Mouse (Mus musculus): ENCODE results near the gene Cpt1a. TPM values are rescaled to one million over a fixed set of nuclear protein-coding genes. Genes with fewer than 3 reads are reported as not detected.

Cpt1a gene
- total RNA-seq (2021): 1 to 10 TPM; 6.2 to 8.3 TPM
- long read RNA-seq, experiment 1, full-length matches to known transcripts: 5 of 7 reads
- long read RNA-seq, experiment 1, partial matches to known transcripts: 1 of 7 reads
- long read RNA-seq, experiment 1, other reads (novel, unspliced or antisense): 1 of 7 reads
- long read RNA-seq, experiment 2, partial matches to known transcripts: 1 of 2 reads
- long read RNA-seq, experiment 2, other reads (novel, unspliced or antisense): 1 of 2 reads

DNA sequence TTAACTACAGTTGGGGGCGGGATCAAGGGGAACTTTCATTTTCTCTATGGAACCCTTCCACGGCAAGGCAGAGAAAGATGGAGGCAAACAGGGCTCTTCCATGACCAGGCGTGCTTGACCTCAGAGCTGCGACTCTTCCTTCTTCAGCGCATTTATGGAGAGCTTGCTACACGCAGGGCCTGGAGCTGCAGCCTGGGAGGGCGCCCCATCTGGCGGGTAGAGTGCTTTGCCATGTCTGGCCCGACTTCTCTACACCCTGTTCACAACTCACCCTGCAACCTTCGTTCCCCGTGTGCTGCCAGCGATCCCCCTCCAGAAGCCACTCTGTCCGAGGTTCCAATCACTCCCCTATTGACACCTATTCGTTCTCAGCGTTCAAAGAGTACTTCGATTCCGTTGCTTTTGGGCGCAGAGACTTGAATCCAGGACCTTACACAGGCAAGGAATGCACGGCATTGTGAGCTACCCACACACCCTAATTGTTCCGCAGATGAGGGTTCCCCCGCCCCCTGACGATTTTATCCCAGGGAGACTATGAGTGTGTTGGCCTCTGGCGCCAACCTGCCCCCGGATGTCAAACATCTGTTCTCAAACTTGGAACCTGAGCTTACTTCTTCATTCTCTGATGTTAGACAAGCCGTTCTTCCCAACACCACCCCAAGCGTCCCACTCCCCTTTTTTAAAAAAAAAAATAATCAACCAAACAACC lies at the start of gene Cpt1a:
Gene Cpt1a (plus strand): TSS at position 74 of the 709 bp plus-strand sequence.
- peak; percentile 56 for DNase-seq (ENCODE audit: low spot score)

DNA sequence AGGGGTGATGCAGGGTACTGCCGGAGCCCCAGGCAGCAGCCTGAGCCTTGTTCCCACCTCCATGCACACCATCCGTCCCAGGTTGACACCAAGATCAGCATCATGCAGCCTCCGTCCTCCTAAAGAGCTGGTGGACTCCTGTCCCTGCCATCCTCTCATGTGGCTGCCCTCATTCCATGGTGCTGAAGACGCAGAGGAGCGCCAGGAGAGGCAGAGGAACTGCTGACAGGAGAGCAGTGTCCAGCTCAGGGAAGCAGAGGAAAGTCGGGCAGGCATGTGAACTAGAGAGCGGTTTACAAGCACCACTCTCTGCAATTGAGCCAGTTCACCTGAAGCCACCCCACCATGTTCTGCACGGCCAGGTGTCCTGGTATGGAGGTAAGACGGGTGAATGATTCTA lies 48.8 kb upstream of the Cpt1a start:
- no peak for DNase-seq (ENCODE audit: low spot score)

DNA sequence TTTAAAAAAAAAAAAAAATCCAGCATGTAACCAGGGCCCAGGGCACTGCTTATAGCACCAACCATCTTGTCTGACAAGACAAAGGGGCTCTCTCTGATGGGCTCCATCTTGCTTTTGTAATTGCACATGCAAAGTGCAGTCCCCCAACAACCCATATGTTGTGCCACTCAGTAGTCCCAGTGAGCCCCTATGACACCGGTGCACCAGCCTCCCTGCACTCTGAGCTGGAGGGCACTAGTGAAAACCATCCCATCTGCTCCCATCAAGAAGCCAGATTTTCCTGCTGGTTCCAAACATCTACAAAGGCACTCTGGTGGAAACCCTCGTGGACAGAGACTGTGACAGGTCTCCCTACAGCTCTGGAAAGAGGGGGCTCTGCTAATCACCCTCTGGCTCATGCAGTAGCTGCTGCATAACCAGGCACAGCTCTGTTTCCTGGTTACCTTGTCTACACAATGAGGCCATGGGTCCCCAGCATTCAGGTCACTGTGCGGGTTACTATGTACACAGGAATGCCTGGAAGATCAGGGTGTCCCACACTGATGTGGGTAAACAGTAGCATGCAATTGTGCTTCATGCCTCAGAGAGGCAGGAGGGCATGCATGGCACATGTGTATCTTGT lies 46.3 kb upstream of the Cpt1a start:
- no peak for DNase-seq (ENCODE audit: low spot score)

DNA sequence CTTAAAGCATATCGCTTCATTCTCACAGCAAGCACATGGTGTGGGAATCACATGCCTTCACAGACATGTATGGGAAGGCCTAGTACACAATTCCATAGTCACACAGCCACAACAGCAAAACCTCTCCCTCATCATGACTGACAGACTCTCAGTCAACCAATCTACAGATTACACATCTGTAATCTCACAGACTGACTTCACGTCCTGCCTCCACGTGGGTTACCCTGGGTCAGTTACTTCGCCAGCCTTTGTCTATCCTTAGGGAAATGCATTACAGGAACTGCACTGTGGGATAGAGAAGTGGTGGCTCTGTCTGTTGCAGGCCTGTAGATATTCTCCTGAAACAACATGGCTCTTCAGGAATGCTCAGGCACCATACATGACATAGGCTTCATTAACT lies 40.2 kb upstream of the Cpt1a start:
- DNase-seq (ENCODE audit: low spot score): no peak

DNA sequence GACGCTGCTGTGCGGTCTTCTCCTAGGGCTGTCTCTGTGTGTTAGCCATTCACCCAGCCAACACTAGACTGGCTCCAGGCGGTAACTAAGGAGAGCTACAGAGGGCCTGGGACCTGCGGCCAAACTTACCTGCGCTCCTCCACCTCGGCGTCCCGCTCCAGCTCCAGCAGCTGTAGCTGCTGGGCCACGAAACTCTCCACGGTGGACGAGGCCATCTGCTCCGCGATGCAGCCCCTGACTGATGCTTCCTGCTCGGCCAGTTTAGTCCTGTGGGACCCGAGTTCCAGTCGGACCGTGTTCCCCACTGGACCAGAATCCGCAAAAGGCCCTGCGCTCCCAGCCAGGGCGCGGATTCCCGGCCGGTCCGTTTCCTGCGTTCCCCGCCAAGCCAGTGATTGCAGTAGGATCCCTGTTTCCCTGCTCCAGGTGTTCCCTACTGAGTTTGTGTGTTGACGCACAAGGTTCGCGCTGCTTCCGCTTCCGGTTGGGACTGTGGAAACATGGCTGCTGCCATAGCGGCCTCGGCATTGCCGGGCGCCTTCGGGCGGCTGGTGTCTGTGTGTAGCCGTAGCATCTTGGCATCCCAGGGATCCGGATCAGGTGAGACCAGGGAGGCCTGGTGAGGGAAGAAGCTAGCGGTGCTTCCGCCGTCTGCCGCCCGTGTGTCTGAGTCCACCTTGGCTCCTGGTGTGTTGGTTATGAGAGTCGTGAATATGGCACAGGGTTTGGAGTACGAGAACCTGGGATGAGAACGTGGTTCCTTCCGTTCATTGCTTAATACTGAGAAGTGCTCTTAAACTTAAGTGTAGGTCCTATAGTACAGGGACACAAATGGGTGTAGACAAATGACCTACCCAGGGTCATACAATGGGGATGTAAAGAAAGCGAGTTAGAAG lies 39.3 kb upstream of the Cpt1a start, which contains the start of the genes Mrpl21 and Ighmbp2:
Gene Mrpl21 (plus strand): TSS at position 330 of the 896 bp plus-strand sequence.
Gene Ighmbp2 (minus strand): TSS at position 446 of the 896 bp plus-strand sequence.
- DNase-seq (ENCODE audit: low spot score): peak; percentile 91

DNA sequence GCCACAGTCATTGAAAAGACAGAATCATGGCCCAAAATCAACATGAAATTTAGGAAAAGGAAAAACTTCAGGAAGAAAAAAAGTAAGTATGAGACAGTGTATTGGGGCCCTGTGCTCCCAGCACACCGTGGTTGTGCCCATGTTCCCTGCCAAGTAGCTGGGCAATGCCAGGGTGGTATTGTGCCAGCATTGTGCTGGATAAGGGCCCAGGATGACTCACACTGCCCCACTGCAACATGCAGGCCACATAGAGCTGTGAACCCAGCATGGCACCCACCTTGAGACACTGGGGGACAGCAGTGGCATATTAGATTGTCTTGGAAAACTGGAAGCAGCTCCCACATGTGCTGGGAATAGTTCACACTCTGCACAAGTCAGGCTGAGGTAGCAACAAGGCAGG lies 33.1 kb upstream of the Cpt1a start:
- no peak for DNase-seq (ENCODE audit: low spot score)

DNA sequence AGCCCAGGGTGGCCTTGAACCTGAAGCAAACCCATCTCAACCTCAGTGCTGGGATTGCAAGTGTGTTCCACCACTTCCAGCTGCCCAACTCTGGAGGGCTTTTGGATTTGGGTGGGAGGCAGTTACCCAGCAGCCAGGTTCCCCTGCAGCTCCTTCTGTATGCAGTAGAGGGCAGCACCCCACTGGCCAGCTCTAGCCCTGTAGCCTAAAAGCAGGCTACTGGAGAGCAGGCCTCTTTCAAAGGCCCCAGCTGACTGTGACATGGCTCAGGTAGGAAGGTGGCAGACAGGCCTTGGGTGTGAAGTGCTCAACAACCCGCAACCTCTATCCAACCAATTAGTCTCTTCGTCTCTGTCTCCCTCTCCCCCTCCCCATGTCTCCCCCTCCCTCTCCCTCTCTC lies 30.1 kb upstream of the Cpt1a start:
- DNase-seq (ENCODE audit: low spot score): peak; percentile 56

DNA sequence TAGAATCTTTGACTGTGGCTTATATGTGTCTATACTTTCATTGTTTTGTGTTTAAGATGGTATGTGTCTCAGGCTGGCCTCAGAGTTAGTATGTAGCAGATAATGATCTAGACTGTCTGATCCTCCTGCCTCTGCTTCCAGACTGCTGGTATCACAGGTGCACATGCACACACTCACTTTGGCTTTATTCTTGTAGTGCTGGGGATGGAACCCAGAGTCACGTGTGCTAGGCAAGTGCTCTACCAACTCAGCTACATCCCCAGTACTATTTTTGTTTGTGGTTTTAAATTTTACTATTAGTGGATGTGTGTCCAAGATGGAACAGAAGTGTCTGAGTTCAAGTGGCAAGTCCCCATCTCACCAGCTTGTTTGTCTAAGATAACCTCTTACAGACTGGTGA lies 29.1 kb upstream of the Cpt1a start:
- no peak for DNase-seq (ENCODE audit: low spot score)

DNA sequence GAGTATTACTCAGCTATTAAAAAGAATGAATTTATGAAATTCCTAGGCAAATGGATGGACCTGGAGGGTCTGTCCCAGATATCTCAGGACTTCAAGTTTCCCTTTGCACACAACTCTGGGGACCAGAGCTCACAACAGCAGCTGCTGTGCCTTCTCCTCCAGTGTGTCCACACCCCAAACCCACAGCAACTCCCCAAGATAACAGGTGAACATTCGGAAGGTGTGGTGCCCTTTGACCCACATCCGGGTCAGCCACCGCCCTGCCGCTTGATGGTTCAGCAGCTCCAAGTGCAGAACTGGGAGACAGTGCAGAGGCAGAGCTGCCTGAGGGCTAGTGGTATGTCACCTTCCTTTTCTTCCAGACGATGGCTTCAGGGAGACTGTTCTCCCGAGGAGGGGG lies 26.9 kb upstream of the Cpt1a start:
- DNase-seq (ENCODE audit: low spot score): no peak

DNA sequence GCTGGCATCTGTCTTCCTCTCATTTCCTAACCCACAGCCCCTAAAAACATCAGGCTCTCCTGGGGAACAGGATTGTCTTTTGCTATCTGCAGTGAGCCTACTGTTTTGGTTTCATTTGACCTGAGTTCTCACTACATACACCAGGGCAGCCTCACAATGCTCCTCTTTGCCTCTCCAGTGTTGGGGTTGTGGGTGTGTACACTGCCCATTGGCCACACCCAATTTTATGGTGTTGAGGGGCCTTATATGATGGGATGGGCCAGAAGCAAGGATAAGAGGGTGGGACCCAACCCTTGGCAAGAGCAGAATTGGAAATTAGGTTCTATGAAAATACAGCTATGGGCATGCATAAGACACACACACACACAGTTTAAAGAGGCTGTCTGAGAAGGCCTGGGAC lies 25.1 kb upstream of the Cpt1a start:
- no peak for DNase-seq (ENCODE audit: low spot score)

DNA sequence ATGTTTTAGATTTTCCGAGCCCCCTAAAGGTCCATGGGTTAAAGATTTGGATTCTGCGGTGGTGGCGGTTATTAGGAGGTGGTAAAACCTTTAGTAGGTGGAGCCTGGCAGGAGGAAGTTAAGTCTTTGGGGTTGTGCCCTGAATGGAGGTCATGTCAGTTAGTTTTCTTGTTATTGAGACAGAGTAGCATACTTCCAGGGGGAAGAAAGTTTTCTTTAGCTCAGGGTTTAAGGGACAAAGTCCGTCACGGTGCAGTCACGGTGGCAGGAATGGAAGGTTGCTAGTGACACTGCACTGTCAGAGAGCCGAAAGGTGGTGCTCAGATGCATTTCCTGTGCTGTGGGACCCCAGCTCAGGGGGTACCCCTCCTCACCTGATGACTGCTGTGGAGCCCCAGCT lies 24.4 kb upstream of the Cpt1a start:
- DNase-seq (ENCODE audit: low spot score): no peak

DNA sequence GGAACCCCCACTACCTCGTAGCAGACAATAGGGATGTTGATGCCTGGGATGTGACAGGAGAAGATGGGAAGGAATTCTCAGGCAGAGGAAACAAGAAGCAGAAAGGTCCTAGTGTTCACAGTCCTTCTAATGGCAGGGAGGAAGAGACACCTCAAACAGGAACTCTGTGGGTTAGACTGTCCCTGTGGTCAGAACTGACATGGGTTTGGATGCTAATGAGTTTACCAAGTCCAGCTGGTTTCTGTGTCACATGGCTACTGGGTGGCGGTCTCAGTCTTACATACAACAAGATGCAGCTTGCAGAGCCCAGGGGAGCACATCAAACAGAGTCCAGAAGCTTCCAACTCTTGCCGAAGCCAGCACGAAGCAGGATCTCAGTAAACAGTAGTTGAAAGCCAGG lies 18.1 kb upstream of the Cpt1a start:
- DNase-seq (ENCODE audit: low spot score): no peak

DNA sequence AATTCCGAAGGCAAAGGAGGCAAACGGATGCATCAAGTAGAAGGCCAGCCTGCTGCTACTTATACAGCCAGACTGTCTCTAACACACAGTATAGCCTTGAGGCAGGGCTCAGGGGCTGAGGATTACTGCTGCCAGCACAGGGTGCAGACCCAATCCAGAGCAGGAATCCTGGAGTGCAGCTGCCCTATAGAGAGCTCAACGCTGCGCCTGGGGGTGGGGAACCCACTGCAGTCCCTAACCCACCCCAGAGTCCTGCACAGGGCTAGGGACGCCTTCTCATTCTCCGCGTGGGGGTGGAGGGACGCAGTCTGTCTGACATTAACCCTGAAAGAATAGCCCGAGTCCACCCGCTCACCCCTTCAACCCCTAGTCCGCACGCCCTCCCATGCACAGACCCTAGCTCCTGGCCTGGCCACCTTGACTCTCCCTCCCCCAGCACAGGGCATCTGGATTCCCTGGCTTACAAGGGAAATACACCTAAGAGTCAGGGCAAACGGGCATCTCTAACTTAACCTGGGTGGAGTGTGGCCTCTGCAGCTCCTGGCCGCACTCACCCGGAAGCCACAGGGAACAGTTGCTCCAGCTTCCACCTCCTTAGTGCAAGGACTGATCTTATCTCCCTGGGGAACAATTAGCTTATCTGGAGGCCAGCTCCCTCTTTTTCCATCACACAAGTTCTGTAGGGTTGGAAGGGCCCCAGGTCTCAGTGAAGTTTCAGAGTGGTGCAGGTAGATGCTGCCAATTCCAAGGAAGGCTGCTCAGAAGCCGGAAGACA lies 14.8 kb upstream of the Cpt1a start:
- DNase-seq (ENCODE audit: low spot score): no peak

DNA sequence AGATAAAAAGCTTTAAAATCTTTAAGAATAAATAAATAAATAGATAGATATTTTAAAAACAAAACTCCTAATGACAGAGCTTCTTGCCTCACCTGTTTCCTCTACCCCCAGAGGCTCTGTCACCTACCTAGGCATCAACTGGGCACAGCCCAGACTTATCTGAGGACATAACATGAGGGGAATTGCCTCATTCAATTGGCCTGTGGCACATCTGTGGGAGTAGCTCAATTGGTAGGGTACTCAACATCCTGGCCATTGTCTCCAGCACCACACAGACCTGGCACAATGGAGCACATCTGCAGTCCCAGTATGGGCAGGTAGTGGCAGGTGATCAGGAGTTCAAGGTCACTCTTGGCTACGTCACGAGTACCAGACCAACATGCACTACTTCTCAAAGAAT lies 2.8 kb upstream of the Cpt1a start:
- no peak for DNase-seq (ENCODE audit: low spot score)

DNA sequence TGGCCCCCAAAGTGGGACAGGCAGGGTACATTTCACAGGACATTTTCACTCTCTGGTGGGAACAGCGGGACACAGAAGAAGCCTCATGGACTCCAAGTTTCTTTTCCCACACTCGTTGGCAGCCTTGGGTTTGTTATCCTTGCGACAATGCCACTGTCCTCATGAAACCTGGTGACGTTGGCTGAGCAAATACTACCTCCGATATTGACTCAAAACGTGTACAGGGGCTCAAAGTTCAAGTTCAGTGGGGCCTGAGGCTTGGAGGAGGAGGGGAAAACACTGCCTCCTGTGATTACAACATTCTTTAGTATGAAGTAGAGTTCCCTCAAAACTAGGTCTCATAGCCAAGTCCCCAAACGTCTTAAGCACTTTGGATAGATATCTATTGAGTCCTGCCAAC lies 2.0 kb upstream of the Cpt1a start:
- no peak for DNase-seq (ENCODE audit: low spot score)

DNA sequence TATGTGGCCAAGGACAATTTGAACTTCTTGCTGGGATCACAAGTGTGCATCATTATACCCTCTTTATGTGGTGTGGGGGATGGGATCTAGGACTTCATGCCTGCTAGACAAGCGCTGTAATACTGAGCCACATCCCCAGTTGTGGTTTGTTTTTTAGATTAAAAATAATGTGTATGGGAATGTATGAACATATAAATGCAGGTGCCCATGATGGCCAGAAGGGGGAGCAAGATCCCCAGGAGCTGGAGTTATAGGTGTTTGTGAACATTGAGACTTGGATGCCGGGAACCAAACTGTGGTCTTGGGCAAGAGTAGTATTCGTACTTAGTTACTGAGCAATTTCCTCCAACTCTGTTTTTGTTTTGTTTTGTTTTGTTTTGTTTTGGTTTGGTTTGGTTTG lies 1.3 kb upstream of the Cpt1a start:
- DNase-seq (ENCODE audit: low spot score): no peak

DNA sequence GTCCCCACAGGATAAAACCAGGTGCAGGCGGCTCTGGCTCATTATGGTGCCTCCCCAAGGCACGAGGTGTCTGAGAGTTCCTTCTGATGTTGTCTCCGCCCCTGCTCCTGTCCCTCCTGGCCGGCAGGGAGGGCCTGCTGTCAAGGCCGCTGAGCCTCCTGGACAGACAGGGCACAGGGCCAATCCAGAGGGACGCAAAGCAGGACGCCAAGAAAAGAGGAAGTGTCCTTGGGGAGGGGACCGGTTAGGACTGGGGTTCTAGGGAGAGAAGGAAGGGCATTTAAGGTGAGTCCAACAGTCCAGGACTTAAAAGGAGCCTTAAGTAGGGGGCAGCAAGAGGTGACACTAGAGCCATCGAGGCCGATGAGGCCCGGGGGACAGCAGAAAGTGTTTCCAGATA lies 517 bp upstream of the Cpt1a start:
- peak; percentile 46 for DNase-seq (ENCODE audit: low spot score)

DNA sequence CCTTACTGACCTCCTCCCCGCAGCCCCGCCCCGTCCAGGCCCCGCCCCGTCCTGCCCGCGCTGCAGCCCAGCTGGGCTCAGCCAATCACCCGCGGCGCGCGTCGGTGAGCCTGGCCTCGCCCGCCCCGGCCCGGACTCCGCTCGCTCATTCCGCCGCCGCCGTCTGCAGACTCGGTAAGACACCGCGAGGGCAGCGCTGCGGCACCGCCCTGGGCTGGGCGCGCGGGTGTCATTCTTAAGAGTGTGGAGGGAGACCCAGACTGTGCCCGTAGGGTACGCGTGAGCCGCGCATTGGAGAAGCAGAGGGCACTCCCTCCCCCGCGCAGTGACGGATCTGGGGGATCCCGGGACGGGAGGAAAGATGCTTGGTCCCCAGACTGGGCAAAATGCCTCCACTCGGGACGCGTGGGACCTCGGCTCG lies 1.1 kb downstream of the Cpt1a start:
- DNase-seq (ENCODE audit: low spot score): peak; percentile 86

DNA sequence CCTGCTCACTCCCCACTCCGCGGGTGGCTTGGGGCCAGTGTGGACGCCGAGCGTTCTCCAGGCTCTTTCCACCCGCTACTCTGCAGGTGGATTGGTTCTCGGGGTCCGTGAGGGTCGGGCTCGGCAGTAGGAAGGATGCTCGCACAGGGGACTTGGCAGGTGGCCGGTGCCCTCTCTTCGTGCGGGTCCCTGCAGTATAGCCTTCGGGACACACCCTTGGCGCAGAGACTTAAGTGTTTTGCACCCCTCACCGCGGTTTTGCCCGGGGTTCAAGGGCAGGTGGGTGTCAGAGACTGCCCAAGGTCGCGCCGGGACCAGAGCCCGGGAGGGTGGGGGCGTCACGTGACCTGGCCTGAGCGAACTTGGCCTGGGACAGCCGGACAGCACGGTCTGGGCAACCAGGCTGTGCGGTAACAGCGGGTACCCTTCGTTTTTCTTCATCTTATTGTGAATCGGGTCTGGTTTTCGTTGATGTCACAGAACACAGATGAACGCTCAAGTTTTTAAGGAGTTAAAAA lies 1.7 kb downstream of the Cpt1a start:
- peak; percentile 76 for DNase-seq (ENCODE audit: low spot score)

DNA sequence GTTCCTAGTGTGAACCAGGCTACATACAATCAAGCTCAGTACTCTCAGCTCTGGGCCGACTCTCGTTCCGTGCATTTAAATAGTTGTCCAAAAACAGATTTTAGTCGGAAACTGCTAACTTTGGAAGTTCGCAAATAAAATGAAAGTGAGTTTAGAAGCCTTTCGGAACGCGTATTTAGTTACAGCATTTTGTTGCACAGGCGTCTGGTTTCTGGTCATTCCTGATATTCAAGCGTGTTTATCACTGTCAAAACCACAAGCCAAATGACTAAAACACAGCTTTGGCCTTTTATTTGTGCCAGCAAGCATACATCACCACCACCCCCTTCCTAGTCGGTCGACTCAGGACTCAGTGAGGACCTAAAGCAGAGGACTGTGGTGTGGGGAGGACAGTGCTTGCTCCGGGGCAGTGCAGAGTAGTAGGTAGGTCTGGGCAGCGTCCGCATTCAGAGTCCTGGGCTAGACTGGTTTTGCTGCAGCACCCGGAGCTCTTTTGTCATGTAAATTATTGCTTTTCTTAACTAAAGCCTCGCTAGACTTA lies 2.2 kb downstream of the Cpt1a start:
- DNase-seq (ENCODE audit: low spot score): no peak
